Mouse (Mus musculus): ENCODE measurements at regions not wholly inside any gene's neighbourhood (a gene's known extent, or its start where the extent isn't known, plus 50 kb on each side); places are given as distances from the start of the nearest gene placed in this dataset.

- Histone ChIP-seq H3K27me3 (peaks cover 3% of the 10 kb centered on the region; the same call in 1 of the 2 replicates), H3K4me3 (no peak overlapping the region), H3K27ac (replicated peaks) (0 out of 2 replicates have a peak overlapping the region, but pooled peaks have one; percentile 1), H3K9me3 (no peaks in the 10 kb centered on the region), H3K4me2 (replicated peaks) (no peak overlapping the region), H3K36me3 (no peaks in the 10 kb centered on the region), H3K4me1 (peaks cover 39% of the 10 kb centered on the region), H3K9ac (replicated peaks) (no peak overlapping the region)
- ATAC-seq (ENCODE audit: low FRiP score, low read depth) = peak; percentile 61
- 62% methylated on average over 10 of the region's 10 CpGs for WGBS
Measured at GRCm38 (mm10) chr14:76625589-76626368, 69.1 kb upstream of the Serp2 start.

- Histone ChIP-seq H3K9me3 (no peaks in the 10 kb centered on the region), H3K27ac (replicated peaks) (0 out of 2 replicates have a peak overlapping the region, but pooled peaks have one; percentile 1), H3K4me3 (no peak overlapping the region), H3K4me2 (replicated peaks) (no peak overlapping the region), H3K27me3 (peaks cover 3% of the 10 kb centered on the region; the same call in 1 of the 2 replicates), H3K9ac (replicated peaks) (no peak overlapping the region), H3K4me1 (peaks cover 39% of the 10 kb centered on the region), H3K36me3 (no peaks in the 10 kb centered on the region)
- no peak for ATAC-seq (ENCODE audit: low FRiP score, low read depth)
- 65% methylated on average over 7 of the region's 7 CpGs for WGBS
Measured at GRCm38 (mm10) chr14:76624626-76625378, 68.1 kb upstream of the Serp2 start.

- Histone ChIP-seq H3K4me2 (replicated peaks) (peak overlapping the region; percentile 26), H3K9ac (replicated peaks) (no peak overlapping the region; the same call in 1 of the 2 replicates), H3K27me3 (peaks cover 3% of the 10 kb centered on the region; the same call in 1 of the 2 replicates), H3K36me3 (no peaks in the 10 kb centered on the region), H3K4me1 (peaks cover 46% of the 10 kb centered on the region), H3K27ac (replicated peaks) (peak overlapping the region; percentile 44), H3K9me3 (no peaks in the 10 kb centered on the region), H3K4me3 (no peak overlapping the region)
- ATAC-seq (ENCODE audit: low FRiP score, low read depth) = 0 out of 2 replicates have a peak, but pooled peaks have one; percentile 50
- WGBS = 33% methylated on average over 10 of the region's 10 CpGs
Measured at GRCm38 (mm10) chr14:76623371-76623988, 66.8 kb upstream of the Serp2 start.

GRCm38 (mm10) chr14:76622634-76623291 lies 66.1 kb upstream of the Serp2 start:
- Histone ChIP-seq H3K9ac (replicated peaks) (no peak overlapping the region; the same call in 1 of the 2 replicates), H3K9me3 (no peaks in the 10 kb centered on the region), H3K4me3 (no peak overlapping the region), H3K4me2 (replicated peaks) (peak overlapping the region; percentile 26), H3K36me3 (no peaks in the 10 kb centered on the region), H3K4me1 (peaks cover 48% of the 10 kb centered on the region), H3K27ac (replicated peaks) (peak overlapping the region; percentile 44), H3K27me3 (peaks cover 3% of the 10 kb centered on the region; the same call in 1 of the 2 replicates)
- ATAC-seq (ENCODE audit: low FRiP score, low read depth) = peak; percentile 21; the same call in 1 of the 2 replicates
- WGBS = 5% methylated on average over 11 of the region's 11 CpGs

GRCm38 (mm10) chr14:76619038-76619409 lies 62.3 kb upstream of the Serp2 start:
- H3K9me3 ChIP-seq = no peaks in the 10 kb centered on the region
- H3K4me2 ChIP-seq (replicated peaks) = no peak overlapping the region
- H3K9ac ChIP-seq (replicated peaks) = no peak overlapping the region
- H3K36me3 ChIP-seq = no peaks in the 10 kb centered on the region
- 0 out of 2 replicates have a peak, but pooled peaks cover 4% of the 10 kb centered on the region for H3K27me3 ChIP-seq
- no peak overlapping the region for H3K4me3 ChIP-seq
- no peak overlapping the region for H3K27ac ChIP-seq (replicated peaks)
- peaks cover 31% of the 10 kb centered on the region for H3K4me1 ChIP-seq
- ATAC-seq (ENCODE audit: low FRiP score, low read depth) = no peak
- WGBS = 73% methylated on average over 7 of the region's 7 CpGs

- 62% methylated on average over 14 of the region's 14 CpGs for WGBS
- no peaks in the 10 kb centered on the region for H3K9me3 ChIP-seq
- no peak overlapping the region for H3K4me3 ChIP-seq
- ATAC-seq (ENCODE audit: low FRiP score, low read depth) = no peak
- peaks cover 26% of the 10 kb centered on the region for H3K4me1 ChIP-seq
- H3K4me2 ChIP-seq (replicated peaks) = no peak overlapping the region
- H3K27me3 ChIP-seq = 0 out of 2 replicates have a peak, but pooled peaks cover 4% of the 10 kb centered on the region
- no peak overlapping the region for H3K9ac ChIP-seq (replicated peaks)
- no peak overlapping the region for H3K27ac ChIP-seq (replicated peaks)
- H3K36me3 ChIP-seq = no peaks in the 10 kb centered on the region
Measured at GRCm38 (mm10) chr14:76618331-76619037, 61.8 kb upstream of the Serp2 start.

GRCm38 (mm10) chr14:76617889-76618288 lies 61.2 kb upstream of the Serp2 start:
- H3K27me3 ChIP-seq = 0 out of 2 replicates have a peak, but pooled peaks cover 4% of the 10 kb centered on the region
- no peak overlapping the region for H3K27ac ChIP-seq (replicated peaks)
- WGBS = 87% methylated on average over 1 of the region's 1 CpGs
- H3K4me3 ChIP-seq = no peak overlapping the region
- no peaks in the 10 kb centered on the region for H3K9me3 ChIP-seq
- H3K36me3 ChIP-seq = no peaks in the 10 kb centered on the region
- no peak for ATAC-seq (ENCODE audit: low FRiP score, low read depth)
- H3K9ac ChIP-seq (replicated peaks) = no peak overlapping the region
- peaks cover 20% of the 10 kb centered on the region for H3K4me1 ChIP-seq
- H3K4me2 ChIP-seq (replicated peaks) = no peak overlapping the region

- WGBS = 86% methylated on average over 11 of the region's 11 CpGs
Measured at GRCm38 (mm10) chr14:76617447-76617846, 60.8 kb upstream of the Serp2 start.

GRCm38 (mm10) chr14:76616367-76616683 lies 59.6 kb upstream of the Serp2 start:
- H3K4me3 ChIP-seq = no peak overlapping the region
- no peak overlapping the region for H3K27ac ChIP-seq (replicated peaks)
- 0 out of 2 replicates have a peak, but pooled peaks cover 4% of the 10 kb centered on the region for H3K27me3 ChIP-seq
- H3K4me1 ChIP-seq = peaks cover 12% of the 10 kb centered on the region; the same call in 1 of the 2 replicates
- WGBS = 24% methylated on average over 3 of the region's 3 CpGs
- no peak overlapping the region for H3K9ac ChIP-seq (replicated peaks)
- ATAC-seq (ENCODE audit: low FRiP score, low read depth) = no peak
- H3K36me3 ChIP-seq = no peaks in the 10 kb centered on the region
- H3K9me3 ChIP-seq = no peaks in the 10 kb centered on the region
- no peak overlapping the region for H3K4me2 ChIP-seq (replicated peaks)

More at GRCm38 (mm10) chr14:76617447-76617846, 60.8 kb upstream of the Serp2 start:
- Histone ChIP-seq H3K36me3 (no peaks in the 10 kb centered on the region), H3K9me3 (no peaks in the 10 kb centered on the region), H3K4me1 (peaks cover 15% of the 10 kb centered on the region), H3K27me3 (0 out of 2 replicates have a peak, but pooled peaks cover 4% of the 10 kb centered on the region), H3K27ac (replicated peaks) (no peak overlapping the region), H3K9ac (replicated peaks) (no peak overlapping the region), H3K4me2 (replicated peaks) (no peak overlapping the region), H3K4me3 (no peak overlapping the region)
- ATAC-seq (ENCODE audit: low FRiP score, low read depth) = no peak

GRCm38 (mm10) chr14:76615603-76616366 lies 59.1 kb upstream of the Serp2 start:
- Histone ChIP-seq H3K4me1 (peaks cover 12% of the 10 kb centered on the region; the same call in 1 of the 2 replicates), H3K36me3 (no peaks in the 10 kb centered on the region), H3K27me3 (0 out of 2 replicates have a peak, but pooled peaks cover 4% of the 10 kb centered on the region), H3K4me2 (replicated peaks) (no peak overlapping the region), H3K4me3 (no peak overlapping the region), H3K27ac (replicated peaks) (no peak overlapping the region), H3K9ac (replicated peaks) (no peak overlapping the region), H3K9me3 (no peaks in the 10 kb centered on the region)
- no peak for ATAC-seq (ENCODE audit: low FRiP score, low read depth)
- 60% methylated on average over 8 of the region's 8 CpGs for WGBS

Measured in midbrain, embryonic 12.5 days (tissue).